Mouse (Mus musculus) stomach, postnatal 0 days (tissue): ENCODE results near the gene Magi1.

ENCODE experiments used
- CTCF ChIP-seq: IDR thresholded peaks from 2 replicates; pipeline ENCODE4 v1.5.1; 2016; ENCODE audit warnings: antibody characterized with exemption, low read depth, mild to moderate bottlenecking, moderate library complexity
- EP300 ChIP-seq: optimal IDR thresholded peaks from 2 replicates; pipeline ENCODE3; 2016; ENCODE audit warnings: antibody characterized with exemption

- no peak for TF ChIP-seq CTCF
- no peak for TF ChIP-seq EP300
These were observed 180.1 kb downstream of the Magi1 start for GRCm38 (mm10) chr6:94103581-94103980.
